Mouse (Mus musculus) monocyte, adult 2 months (primary cell): ENCODE measurements around the gene Daxx.

Experiments used
- DNase-seq, 2 experiments: peaks; one replicate each; pipeline ENCODE4 v3.0.0; 2022; ENCODE audit warnings: low spot score in 2 of 2, low read depth in 1 of 2

Gene Daxx

GRCm38 (mm10) chr17:33920282-33921097, 11.3 kb downstream of the Daxx start:
- DNase-seq, result peak in 1 of 2 experiments; percentile 76

GRCm38 (mm10) chr17:33921361-33921760, 12.1 kb downstream of the Daxx start:
- no peak for DNase-seq

GRCm38 (mm10) chr17:33924577-33925283, 15.5 kb downstream of the Daxx start:
- DNase-seq, result peak in 1 of 2 experiments; percentile 34

GRCm38 (mm10) chr17:33925406-33926116, 16.3 kb downstream of the Daxx start:
- no peak for DNase-seq

- DNase-seq, result no peak
These were observed 17.2 kb downstream of the Daxx start for GRCm38 (mm10) chr17:33926207-33926932.

GRCm38 (mm10) chr17:33928251-33928947, 19.2 kb downstream of the Daxx start:
- DNase-seq, result no peak

- peak; percentile 78 to 85 for DNase-seq
These were observed 20.4 kb downstream of the Daxx start, which contains the start of gene Rgl2 for GRCm38 (mm10) chr17:33929371-33930279. TSS of gene Rgl2 (plus strand) at chr17:33929543.

GRCm38 (mm10) chr17:33930280-33931158, 21.3 kb downstream of the Daxx start:
- DNase-seq, result peak in 1 of 2 experiments; percentile 60

GRCm38 (mm10) chr17:33931159-33931866, 22.1 kb downstream of the Daxx start:
- no peak for DNase-seq

GRCm38 (mm10) chr17:33931947-33932346, 22.7 kb downstream of the Daxx start:
- no peak for DNase-seq

GRCm38 (mm10) chr17:33932448-33932847, 23.2 kb downstream of the Daxx start:
- no peak for DNase-seq

GRCm38 (mm10) chr17:33932970-33933369, 23.8 kb downstream of the Daxx start:
- DNase-seq, result no peak

GRCm38 (mm10) chr17:33935422-33936055, 26.3 kb downstream of the Daxx start:
- no peak for DNase-seq

- DNase-seq, result no peak
These were observed 27.8 kb downstream of the Daxx start for GRCm38 (mm10) chr17:33936993-33937392.

GRCm38 (mm10) chr17:33938783-33939182, 29.6 kb downstream of the Daxx start:
- DNase-seq, result no peak

- peak in 1 of 2 experiments; percentile 69 for DNase-seq
These were observed 31.1 kb downstream of the Daxx start, which contains the start of the genes Pfdn6 and Wdr46 for GRCm38 (mm10) chr17:33940206-33940805. TSS of gene Pfdn6 (minus strand) at chr17:33940343. TSS of gene Wdr46 (plus strand) at chr17:33940660.

- no peak for DNase-seq
These were observed 31.8 kb downstream of the Daxx start for GRCm38 (mm10) chr17:33940981-33941380.
